Mouse (Mus musculus): ENCODE measurements around the gene Cdkn2d.

The Cdkn2d gene

DNA sequence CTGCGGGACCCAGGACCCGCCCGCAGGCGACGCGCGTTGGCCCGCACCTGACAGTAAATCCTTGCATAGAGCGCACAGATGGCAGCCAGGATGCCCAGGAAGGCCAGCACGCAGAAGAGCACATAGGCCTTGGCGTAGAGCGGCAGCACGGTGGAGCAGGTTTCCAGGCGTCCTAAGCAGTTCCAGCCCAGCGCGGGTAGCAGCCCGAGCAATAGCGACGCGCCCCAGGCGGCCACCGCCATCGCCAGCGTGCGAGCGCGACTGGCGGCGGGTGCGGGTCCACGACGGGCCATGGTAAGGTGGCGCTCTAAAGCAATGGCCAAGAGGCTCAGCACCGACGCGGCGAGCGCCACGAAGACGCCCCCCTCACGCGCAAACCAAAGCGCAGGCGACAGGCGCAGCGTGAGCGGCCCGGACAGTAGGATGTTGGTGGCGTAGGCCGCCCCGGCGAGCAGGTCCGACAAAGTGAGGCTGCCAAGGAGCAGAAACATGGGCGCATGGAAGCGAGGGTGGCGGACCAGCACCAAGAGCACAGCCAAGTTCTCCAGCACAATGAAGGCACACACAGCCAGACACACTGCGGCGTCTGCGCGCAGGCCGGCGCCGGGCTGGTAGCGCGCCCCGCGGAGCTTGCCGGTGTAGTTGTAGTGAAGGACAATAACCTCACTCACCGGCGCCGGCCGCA is 46.6 kb downstream of the Cdkn2d start:
- TF ChIP-seq GATA4 (IDR thresholded peaks at IDR 0.05; ENCODE audit: insufficient replicate concordance, low read length) = no peak

- no peak for TF ChIP-seq GATA4 (IDR thresholded peaks at IDR 0.05; ENCODE audit: insufficient replicate concordance, low read length)
These were observed 47.3 kb downstream of the Cdkn2d start for GRCm38 (mm10) chr9:21243826-21244427.

DNA sequence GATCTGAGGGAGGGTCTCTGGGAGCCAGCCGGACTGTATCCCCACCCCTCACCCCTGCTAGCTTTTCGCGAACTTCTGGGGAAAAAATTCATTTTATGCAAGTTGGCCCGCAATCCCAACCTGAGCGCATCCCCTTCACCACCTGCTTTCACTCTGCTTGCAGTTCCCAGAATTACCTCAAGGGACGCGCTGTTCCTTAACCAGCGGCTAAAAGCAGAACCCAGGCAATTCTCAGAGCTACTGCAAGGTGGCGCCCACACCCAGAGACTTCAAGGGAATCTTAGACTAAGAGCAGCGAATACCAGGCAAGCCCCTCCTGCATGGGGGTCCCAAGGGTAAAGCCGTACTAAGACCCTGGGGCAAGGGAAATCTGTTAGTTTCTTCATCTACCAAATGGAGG is 49.9 kb downstream of the Cdkn2d start:
- no peak for TF ChIP-seq GATA4 (IDR thresholded peaks at IDR 0.05; ENCODE audit: insufficient replicate concordance, low read length)

GRCm38 (mm10) chr9:21239465-21239848 is 51.8 kb downstream of the Cdkn2d start:
- TF ChIP-seq GATA4 (IDR thresholded peaks at IDR 0.05; ENCODE audit: insufficient replicate concordance, low read length) = no peak

DNA sequence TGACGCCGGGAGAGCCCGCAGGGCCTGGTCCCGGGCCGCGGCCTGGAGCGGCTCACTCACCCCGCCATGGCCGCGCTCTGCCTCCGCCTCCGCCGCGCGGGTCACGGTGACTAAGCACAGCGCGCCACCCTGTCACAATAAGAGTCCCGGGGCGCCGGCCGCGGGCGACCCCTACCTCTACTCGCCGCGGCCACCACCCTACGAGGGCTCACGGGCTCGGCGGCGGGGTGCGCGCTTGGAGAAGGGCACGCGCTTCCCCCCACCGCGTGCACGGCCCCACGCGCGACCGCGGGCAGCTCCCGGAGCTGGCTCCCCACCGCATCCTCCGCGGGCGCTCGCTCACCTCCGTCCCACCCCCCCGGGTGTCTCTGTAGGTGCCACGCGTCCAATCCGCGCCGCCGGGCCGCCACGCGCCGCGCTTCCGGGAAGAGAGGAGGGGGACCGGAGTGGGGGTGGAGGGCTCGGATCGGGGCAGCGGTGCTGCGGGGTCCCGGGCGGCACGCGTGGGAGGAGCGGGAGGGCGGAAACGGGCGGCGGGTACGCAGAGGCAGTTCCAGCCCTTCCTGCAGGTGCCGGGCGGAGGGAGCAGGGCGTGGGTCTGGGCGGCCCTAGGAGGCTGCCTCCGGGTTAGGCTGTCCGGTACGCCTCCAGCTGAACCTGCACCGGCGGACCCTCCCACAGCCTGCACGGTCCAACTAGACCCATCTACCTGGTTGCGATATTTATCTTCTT is 52.3 kb downstream of the Cdkn2d start, which contains the start of gene Keap1:
Gene Keap1 (minus strand): TSS at position 629 of the 732 bp plus-strand sequence.
- peak; percentile 4; the same call in 1 of the 2 replicates for TF ChIP-seq GATA4 (IDR thresholded peaks at IDR 0.05; ENCODE audit: insufficient replicate concordance, low read length)

All from liver, adult (tissue).